In genomic region chr6:58644586-58644985, GRCm38 (mm10) we compare ENCODE assay signal across 23 mouse cellular contexts.
DNase-seq lines count a peak whose midpoint lies in the region; ATAC-seq lines count a peak whose summit lies in the region.
"Had no signal": no experiment of that assay in that cellular context is flagged by ENCODE, and none has a peak within 500 bp of the region (broad histone marks: within the 10 kb centered on the region; RNA-seq: fewer than 3 reads in every experiment).

No protein-coding gene starts in this region.

- peak overlapping the region; percentile 77 for H3K27ac ChIP-seq in liver, embryonic 12.5 days
- H3K27ac ChIP-seq: embryonic facial prominence, embryonic 10.5 days; forebrain, embryonic 15.5 days; heart, embryonic 13.5 days; hindbrain, embryonic 15.5 days; kidney, embryonic 15.5 days; limb, embryonic 15.5 days; midbrain, embryonic 13.5 days had no signal

- peaks cover 84% of the 10 kb centered on the region for H3K4me1 ChIP-seq in erythroblast, embryonic 14.5 days (ENCODE audit: control insufficient read depth)
- H3K4me1 ChIP-seq in liver, embryonic 12.5 days, result peaks cover 74% of the 10 kb centered on the region
- H3K4me1 ChIP-seq: limb, embryonic 15.5 days had no signal

- ATAC-seq in erythroblast, adult 5-6 weeks (replicated peaks; ENCODE audit: low FRiP score, poor library complexity, severe bottlenecking), result no peak
- no peak for ATAC-seq in liver, embryonic 12.5 days
- ATAC-seq: activated CD4-positive, CD25-positive, alpha-beta regulatory T cell, adult 4 months; forebrain, embryonic 15.5 days; intestine, postnatal 0 days; midbrain, embryonic 13.5 days had no signal

- peaks cover 72% of the 10 kb centered on the region for H3K36me3 ChIP-seq in erythroblast, embryonic 14.5 days (ENCODE audit: control insufficient read depth)
- H3K36me3 ChIP-seq in liver, embryonic 12.5 days, result peaks cover 12% of the 10 kb centered on the region
- H3K36me3 ChIP-seq: embryonic facial prominence, embryonic 10.5 days; forebrain, embryonic 15.5 days; heart, embryonic 13.5 days; hindbrain, embryonic 15.5 days; kidney, embryonic 15.5 days; limb, embryonic 15.5 days; midbrain, embryonic 13.5 days had no signal

- intact Hi-C loops in left cerebral cortex, postnatal 14 days (cut with DNase I), result no loop called here
- intact Hi-C loops in left cerebral cortex, postnatal 4 days (cut with DNase I), result no loop called here

- 41% methylated on average over 2 of the region's 2 CpGs for whole genome bisulfite sequencing in liver, embryonic 12.5 days (ENCODE audit: insufficient replicate concordance)

- DNase-seq in left cerebral cortex, postnatal 14 days (ENCODE audit: low spot score in 2 of 2), result peak; percentile 7 to 21
- no peak for DNase-seq in left cerebral cortex, postnatal 4 days
- DNase-seq in telencephalon, adult 2 months (ENCODE audit: low read depth, low spot score), result peak; percentile 29
- DNase-seq in retina, embryonic 14.5 days (ENCODE audit: low spot score), result no peak
- no peak for DNase-seq in cerebellum, adult 11 months
- DNase-seq: adrenal gland, postnatal 10 days; cerebellum, adult 9-10 months; heart, postnatal 36 days; kidney, postnatal 4 days; lung, postnatal 10 days; right cerebral cortex, postnatal 14 days had no signal

- H3K4me2 ChIP-seq in liver, embryonic 12.5 days, result peak overlapping the region; percentile 69
- H3K4me2 ChIP-seq: forebrain, embryonic 15.5 days; heart, embryonic 13.5 days; hindbrain, embryonic 15.5 days; kidney, embryonic 15.5 days; limb, embryonic 15.5 days; midbrain, embryonic 13.5 days had no signal

- peak overlapping the region; percentile 59 for H3K9ac ChIP-seq in liver, embryonic 12.5 days
- H3K9ac ChIP-seq: forebrain, embryonic 15.5 days; heart, embryonic 13.5 days; hindbrain, embryonic 15.5 days; kidney, embryonic 15.5 days; limb, embryonic 15.5 days; midbrain, embryonic 13.5 days had no signal

- no peaks in the 10 kb centered on the region for H3K27me3 ChIP-seq in erythroblast, embryonic 14.5 days (ENCODE audit: control insufficient read depth)
- no peaks in the 10 kb centered on the region for H3K27me3 ChIP-seq in liver, embryonic 12.5 days (replicated peaks)
- H3K27me3 ChIP-seq: forebrain, embryonic 15.5 days; heart, embryonic 13.5 days; hindbrain, embryonic 15.5 days; kidney, embryonic 15.5 days; limb, embryonic 15.5 days; midbrain, embryonic 13.5 days had no signal

- H3K9me3 ChIP-seq in erythroblast, embryonic 14.5 days (ENCODE audit: control insufficient read depth, low read length), result no peaks in the 10 kb centered on the region
- H3K9me3 ChIP-seq in liver, embryonic 12.5 days (replicated peaks), result no peaks in the 10 kb centered on the region
- H3K9me3 ChIP-seq: embryonic facial prominence, embryonic 10.5 days; forebrain, embryonic 15.5 days; heart, embryonic 13.5 days; hindbrain, embryonic 15.5 days; kidney, embryonic 15.5 days; limb, embryonic 15.5 days; midbrain, embryonic 13.5 days had no signal

- H3K4me3 ChIP-seq in erythroblast, embryonic 14.5 days (replicated peaks), result peak overlapping the region; percentile 92
- H3K4me3 ChIP-seq in liver, embryonic 12.5 days, result peak overlapping the region; percentile 87
- H3K4me3 ChIP-seq: embryonic facial prominence, embryonic 10.5 days; forebrain, embryonic 15.5 days; heart, embryonic 13.5 days; hindbrain, embryonic 15.5 days; kidney, embryonic 15.5 days; limb, embryonic 15.5 days; midbrain, embryonic 13.5 days had no signal

Comparison
In these comparisons a context has a peak if more than half of its experiments do, and no peak if none do; other contexts are left out.
1. DNase-seq: peak in left cerebral cortex, postnatal 14 days (2 of 2) and telencephalon, adult 2 months (single experiment); none in left cerebral cortex, postnatal 4 days (single experiment), retina, embryonic 14.5 days (single experiment) and cerebellum, adult 11 months (single experiment).